Mouse (Mus musculus) ES-CJ7 (cell line): Measurements from ENCODE around the gene Tns2.

Experiments used
- DNase-seq: peaks from one replicate; pipeline ENCODE4 v3.0.0; 2011; ENCODE audit warnings: low read depth, low spot score

Gene Tns2

GRCm38 (mm10) chr15:102108651-102109525 lies 8.7 kb downstream of the Tns2 start:
- DNase-seq: peak; percentile 88

- DNase-seq: no peak
These were observed 10.1 kb downstream of the Tns2 start for GRCm38 (mm10) chr15:102110271-102110670.

- no peak for DNase-seq
These were observed 10.7 kb downstream of the Tns2 start for GRCm38 (mm10) chr15:102110701-102111494.

- DNase-seq: no peak
These were observed 11.2 kb downstream of the Tns2 start for GRCm38 (mm10) chr15:102111495-102111829.

- DNase-seq: no peak
These were observed 12.0 kb downstream of the Tns2 start for GRCm38 (mm10) chr15:102112181-102112580.

GRCm38 (mm10) chr15:102112827-102113226 lies 12.6 kb downstream of the Tns2 start:
- DNase-seq: no peak

- DNase-seq: no peak
These were observed 13.5 kb downstream of the Tns2 start for GRCm38 (mm10) chr15:102113674-102114073.

- no peak for DNase-seq
These were observed 14.5 kb downstream of the Tns2 start for GRCm38 (mm10) chr15:102114651-102115260.

- DNase-seq: no peak
These were observed 15.6 kb downstream of the Tns2 start for GRCm38 (mm10) chr15:102115731-102116231.

- no peak for DNase-seq
These were observed 16.7 kb downstream of the Tns2 start for GRCm38 (mm10) chr15:102116753-102117415.

- DNase-seq: no peak
These were observed 17.5 kb downstream of the Tns2 start for GRCm38 (mm10) chr15:102117461-102118443.

- no peak for DNase-seq
These were observed 18.4 kb downstream of the Tns2 start for GRCm38 (mm10) chr15:102118591-102118990.

GRCm38 (mm10) chr15:102119121-102119830 lies 19.1 kb downstream of the Tns2 start:
- no peak for DNase-seq

- DNase-seq: no peak
These were observed 19.6 kb downstream of the Tns2 start for GRCm38 (mm10) chr15:102119831-102120170.

GRCm38 (mm10) chr15:102120530-102120929 lies 20.3 kb downstream of the Tns2 start:
- DNase-seq: no peak

- no peak for DNase-seq
These were observed 26.1 kb downstream of the Tns2 start for GRCm38 (mm10) chr15:102126303-102126702.

GRCm38 (mm10) chr15:102133314-102133713 lies 33.1 kb downstream of the Tns2 start:
- DNase-seq: no peak

GRCm38 (mm10) chr15:102134709-102135108 lies 34.5 kb downstream of the Tns2 start:
- no peak for DNase-seq

- DNase-seq: no peak
These were observed 35.4 kb downstream of the Tns2 start for GRCm38 (mm10) chr15:102135522-102136128.
